Mouse (Mus musculus) brain, adult 10 weeks (tissue): ENCODE measurements around the gene Mblac1. TPM values are rescaled to one million over a fixed set of nuclear protein-coding genes. Genes with fewer than 3 reads are reported as not detected.

Experiments
- polyA plus RNA-seq: library from polyadenylated mRNA; stranded (reverse); fragments of 350-450 nt; fragmentation: Illumina TruSeq; extraction: RNeasy Lipid Tissue Mini Kit (QIAGEN cat#74804); gene quantifications from one replicate; pipeline ENCODE4 v1.2.3, GENCODE M21; 2015; ENCODE audit warnings: low read depth, low replicate concordance

The Mblac1 gene
- polyA plus RNA-seq, result 5.7 TPM

GRCm38 (mm10) chr5:138193771-138194727 is at the start of gene Mblac1:
Mblac1 (plus strand) TSS chr5:138194314.

GRCm38 (mm10) chr5:138155443-138155976 is 38.6 kb upstream of the Mblac1 start, which contains the start of gene Zfp113:
Zfp113 (minus strand) TSS chr5:138155744.

GRCm38 (mm10) chr5:138160842-138161665 is 33.1 kb upstream of the Mblac1 start, which contains the start of gene Cops6:
Cops6 (plus strand) TSS chr5:138161071.

GRCm38 (mm10) chr5:138171695-138172491 is 22.2 kb upstream of the Mblac1 start, which contains the start of the genes Ap4m1 and Mcm7:
Ap4m1 (plus strand) TSS chr5:138172002.
Mcm7 (minus strand) TSS chr5:138172422.

GRCm38 (mm10) chr5:138186950-138187638 is 7.0 kb upstream of the Mblac1 start, which contains the start of the genes Taf6 and Cnpy4:
Taf6 (minus strand) TSS chr5:138187451.
Cnpy4 (plus strand) TSS chr5:138187485.

GRCm38 (mm10) chr5:138225700-138226099 is 31.6 kb downstream of the Mblac1 start, which contains the start of gene Nxpe5:
Nxpe5 (plus strand) TSS chr5:138225898.

Other genes with a start within 250 kb of the Mblac1 start
- gene Gjc3, start 231.2 kb upstream of the Mblac1 start, polyA plus RNA-seq, result 48.5 TPM
- 0.52 TPM for gene Azgp1, start 212.8 kb upstream of the Mblac1 start, polyA plus RNA-seq
- not detected for gene Smok3a, start 173.1 kb upstream of the Mblac1 start, polyA plus RNA-seq
- gene Smok3b, start 172.9 kb upstream of the Mblac1 start, polyA plus RNA-seq, result not detected
- gene Smok3c, start 141.1 kb upstream of the Mblac1 start, polyA plus RNA-seq, result not detected
- 15.8 TPM for gene Zkscan1, start 109.2 kb upstream of the Mblac1 start, polyA plus RNA-seq
- 19.4 TPM for gene Zscan21, start 77.4 kb upstream of the Mblac1 start, polyA plus RNA-seq
- gene Zfp113, start 38.6 kb upstream of the Mblac1 start, polyA plus RNA-seq, result 10.5 TPM
- gene Cops6, start 33.2 kb upstream of the Mblac1 start, polyA plus RNA-seq, result 205 TPM
- gene Ap4m1, start 22.3 kb upstream of the Mblac1 start, polyA plus RNA-seq, result 18.4 TPM
- 18.1 TPM for gene Mcm7, start 21.9 kb upstream of the Mblac1 start, polyA plus RNA-seq
- gene Taf6, start 6.9 kb upstream of the Mblac1 start, polyA plus RNA-seq, result 35.8 TPM
- gene Cnpy4, start 6.8 kb upstream of the Mblac1 start, polyA plus RNA-seq, result 13.7 TPM
- not detected for gene Nxpe5, start 31.6 kb downstream of the Mblac1 start, polyA plus RNA-seq
- gene Lamtor4, start 61.2 kb downstream of the Mblac1 start, polyA plus RNA-seq, result 90.5 TPM
- 48.4 TPM for gene BC037034, start 69.7 kb downstream of the Mblac1 start, polyA plus RNA-seq
- gene Gal3st4, start 78.5 kb downstream of the Mblac1 start, polyA plus RNA-seq, result 3.6 TPM
- gene Gm43720, start 85.6 kb downstream of the Mblac1 start, polyA plus RNA-seq, result not detected
- 3.5 TPM for gene Gpc2, start 85.7 kb downstream of the Mblac1 start, polyA plus RNA-seq
- gene Stag3, start 85.9 kb downstream of the Mblac1 start, polyA plus RNA-seq, result 1.1 TPM
- not detected for gene Pvrig, start 147.6 kb downstream of the Mblac1 start, polyA plus RNA-seq
- gene Zfp157, start 247.2 kb downstream of the Mblac1 start, polyA plus RNA-seq, result 15.3 TPM